Mouse (Mus musculus) CD4-positive, CD25-positive, alpha-beta regulatory T cell, adult 4 months (primary cell): Measurements from ENCODE around the gene Dgki. TPM values are rescaled to one million over a fixed set of nuclear protein-coding genes. Genes with fewer than 3 reads are reported as not detected.

ENCODE experiments used
- ATAC-seq: one replicate; pipeline ENCODE4 v1.8.0; 2017
- polyA plus RNA-seq, 2 experiments: library from polyadenylated mRNA; unstranded; fragments of 100-300 nt; shearing (Covaris generic); gene quantifications; one replicate each; pipeline ENCODE4 v1.2.1; 2017

Dgki gene
- polyA plus RNA-seq: under 1 TPM in 1 of 2 experiments, not detected in 1; 0.19 TPM

- no peak for ATAC-seq
These were observed at the start of gene Dgki for GRCm38 (mm10) chr6:37299562-37300390. Gene Dgki, minus strand, starts transcription at chr6:37300184.

- ATAC-seq: no peak
These were observed 47.6 kb upstream of the Dgki start for GRCm38 (mm10) chr6:37347606-37348005.

GRCm38 (mm10) chr6:37338055-37338454 is 38.1 kb upstream of the Dgki start:
- no peak for ATAC-seq

- ATAC-seq: no peak
These were observed 36.9 kb upstream of the Dgki start for GRCm38 (mm10) chr6:37336831-37337260.

- no peak for ATAC-seq
These were observed 36.4 kb upstream of the Dgki start for GRCm38 (mm10) chr6:37336381-37336780.

GRCm38 (mm10) chr6:37332846-37333245 is 32.9 kb upstream of the Dgki start:
- no peak for ATAC-seq

GRCm38 (mm10) chr6:37329901-37330864 is 30.2 kb upstream of the Dgki start:
- no peak for ATAC-seq

GRCm38 (mm10) chr6:37329376-37329775 is 29.4 kb upstream of the Dgki start:
- no peak for ATAC-seq

- no peak for ATAC-seq
These were observed 28.7 kb upstream of the Dgki start for GRCm38 (mm10) chr6:37328671-37329070.

GRCm38 (mm10) chr6:37327519-37327918 is 27.5 kb upstream of the Dgki start:
- ATAC-seq: no peak

- ATAC-seq: no peak
These were observed 26.6 kb upstream of the Dgki start for GRCm38 (mm10) chr6:37326603-37326955.

- ATAC-seq: no peak
These were observed 26.1 kb upstream of the Dgki start for GRCm38 (mm10) chr6:37325906-37326602.

- no peak for ATAC-seq
These were observed 25.1 kb upstream of the Dgki start for GRCm38 (mm10) chr6:37325076-37325475.

- ATAC-seq: no peak
These were observed 22.7 kb upstream of the Dgki start for GRCm38 (mm10) chr6:37322641-37323040.

- ATAC-seq: no peak
These were observed 22.1 kb upstream of the Dgki start for GRCm38 (mm10) chr6:37322088-37322487.

- no peak for ATAC-seq
These were observed 17.9 kb upstream of the Dgki start for GRCm38 (mm10) chr6:37317904-37318303.

GRCm38 (mm10) chr6:37315440-37315839 is 15.5 kb upstream of the Dgki start:
- ATAC-seq: no peak

GRCm38 (mm10) chr6:37310601-37311000 is 10.6 kb upstream of the Dgki start:
- no peak for ATAC-seq

GRCm38 (mm10) chr6:37306616-37307015 is 6.6 kb upstream of the Dgki start:
- ATAC-seq: no peak

- no peak for ATAC-seq
These were observed 508 bp upstream of the Dgki start for GRCm38 (mm10) chr6:37300492-37300891.

GRCm38 (mm10) chr6:37298982-37299381 is 1.0 kb downstream of the Dgki start:
- no peak for ATAC-seq

- ATAC-seq: no peak
These were observed 2.1 kb downstream of the Dgki start for GRCm38 (mm10) chr6:37297744-37298482.
